Mouse (Mus musculus) ES-E14 (cell line): ENCODE results near the gene Gng10.

Experiments used
- MAFK ChIP-seq: IDR thresholded peaks from 2 replicates; pipeline ENCODE4 v1.6.1; 2014; ENCODE audit warnings: mild to moderate bottlenecking, low read depth, low read length, inconsistent platforms; ENCODE audit not compliant: insufficient read depth
- ZC3H11A ChIP-seq: IDR thresholded peaks from 2 replicates; pipeline ENCODE4 v1.6.1; 2012; ENCODE audit warnings: low read depth, mild to moderate bottlenecking, inconsistent platforms, low read length, borderline replicate concordance

GRCm38 (mm10) chr4:59035786-59036350 is 980 bp downstream of the Gng10 start:
- TF ChIP-seq MAFK (no peak), ZC3H11A (no peak)
